ENCODE assay signal across 8 mouse cellular contexts in genomic region chr13:42049774-42050125, GRCm38 (mm10). TPM values are rescaled to one million over a fixed set of nuclear protein-coding genes. Genes with fewer than 3 reads are reported as not detected.
DNase-seq lines count a peak whose midpoint lies in the region; ATAC-seq and TF ChIP-seq lines count a peak whose summit lies in the region.

No protein-coding gene starts in this region.

- WGBS in kidney, embryonic 15.5 days, result 1% methylated on average over 8 of the region's 8 CpGs
- WGBS in bone marrow, adult 2 months, result under 1% methylated on average over 8 of the region's 8 CpGs
- 3% methylated on average over 8 of the region's 8 CpGs for WGBS in hindbrain, embryonic 12.5 days
- 2% methylated on average over 8 of the region's 8 CpGs for WGBS in midbrain, embryonic 12.5 days

- TF ChIP-seq POLR2A in bone marrow, adult 2 months (IDR thresholded peaks at IDR 0.05; ENCODE audit: borderline replicate concordance, control insufficient read depth, low read depth, low read length), result no peak

- peak overlapping the region; percentile 94 for H3K4me3 ChIP-seq in kidney, embryonic 15.5 days (replicated peaks)
- H3K4me3 ChIP-seq in bone marrow, adult 2 months (replicated peaks; ENCODE audit: control insufficient read depth, low read depth, low read length), result peak overlapping the region; percentile 82
- peak overlapping the region; percentile 58 for H3K4me3 ChIP-seq in hindbrain, embryonic 12.5 days
- peak overlapping the region; percentile 59 for H3K4me3 ChIP-seq in midbrain, embryonic 12.5 days

- H3K4me1 ChIP-seq in kidney, embryonic 15.5 days, result peaks cover 28% of the 10 kb centered on the region
- H3K4me1 ChIP-seq in bone marrow, adult 2 months (ENCODE audit: control insufficient read depth, insufficient read depth, low read length), result peaks cover 4% of the 10 kb centered on the region; the same call in 1 of the 2 replicates
- H3K4me1 ChIP-seq in hindbrain, embryonic 12.5 days, result peaks cover 9% of the 10 kb centered on the region
- H3K4me1 ChIP-seq in midbrain, embryonic 12.5 days, result peaks cover 22% of the 10 kb centered on the region

- peak overlapping the region; percentile 82 for H3K9ac ChIP-seq in kidney, embryonic 15.5 days
- peak overlapping the region; percentile 78 for H3K9ac ChIP-seq in hindbrain, embryonic 12.5 days
- peak overlapping the region; percentile 69 for H3K9ac ChIP-seq in midbrain, embryonic 12.5 days (replicated peaks)

- H3K36me3 ChIP-seq in kidney, embryonic 15.5 days, result no peaks in the 10 kb centered on the region
- H3K36me3 ChIP-seq in hindbrain, embryonic 12.5 days, result no peaks in the 10 kb centered on the region
- H3K36me3 ChIP-seq in midbrain, embryonic 12.5 days, result no peaks in the 10 kb centered on the region

- no peaks in the 10 kb centered on the region for H3K9me3 ChIP-seq in kidney, embryonic 15.5 days (replicated peaks)
- H3K9me3 ChIP-seq in hindbrain, embryonic 12.5 days (replicated peaks), result no peaks in the 10 kb centered on the region
- no peaks in the 10 kb centered on the region for H3K9me3 ChIP-seq in midbrain, embryonic 12.5 days

- no peak for DNase-seq in kidney, adult 9 months
- DNase-seq in cerebellum, postnatal 4 days (ENCODE audit: low spot score in 2 of 2), result no peak
- no peak for DNase-seq in kidney, postnatal 4 days
- DNase-seq in adrenal gland, adult 2 months, result no peak

- ATAC-seq in kidney, embryonic 15.5 days (replicated peaks; ENCODE audit: low FRiP score), result no peak
- no peak for ATAC-seq in hindbrain, embryonic 12.5 days (ENCODE audit: low FRiP score)
- ATAC-seq in midbrain, embryonic 12.5 days (ENCODE audit: low FRiP score, low read depth), result no peak

- H3K27ac ChIP-seq in kidney, embryonic 15.5 days, result peak overlapping the region; percentile 96
- peak overlapping the region; percentile 90 for H3K27ac ChIP-seq in bone marrow, adult 2 months (ENCODE audit: control insufficient read depth, insufficient read depth, low read depth, low read length, poor library complexity)
- H3K27ac ChIP-seq in hindbrain, embryonic 12.5 days, result peak overlapping the region; percentile 66
- peak overlapping the region; percentile 72 for H3K27ac ChIP-seq in midbrain, embryonic 12.5 days (replicated peaks)

- H3K4me2 ChIP-seq in kidney, embryonic 15.5 days, result peak overlapping the region; percentile 69
- H3K4me2 ChIP-seq in hindbrain, embryonic 12.5 days (replicated peaks), result peak overlapping the region; percentile 83
- peak overlapping the region; percentile 74 for H3K4me2 ChIP-seq in midbrain, embryonic 12.5 days (replicated peaks)

- no peak for TF ChIP-seq CTCF in bone marrow, adult 2 months (IDR thresholded peaks at IDR 0.05; ENCODE audit: control insufficient read depth, insufficient read depth, low read length)

- H3K27me3 ChIP-seq in kidney, embryonic 15.5 days, result no peaks in the 10 kb centered on the region
- H3K27me3 ChIP-seq in hindbrain, embryonic 12.5 days, result 0 out of 2 replicates have a peak, but pooled peaks cover 5% of the 10 kb centered on the region
- H3K27me3 ChIP-seq in midbrain, embryonic 12.5 days, result no peaks in the 10 kb centered on the region

RNA-seq across cellular contexts. Expression of gene Hivep1, which starts 2.1 kb away (rescaled TPM):
- polyA plus RNA-seq in kidney, embryonic 15.5 days (2015; fragmentation: Nextera tagmentation; extraction: Ambion mirVana), result 14.1 and 15.0 TPM in 2 replicates
- polyA plus RNA-seq in bone marrow, adult 2 months (2011; ENCODE audit: insufficient read depth, insufficient read length, low replicate concordance, missing spikeins), result 5.2 and 7.9 TPM in 2 replicates
- polyA plus RNA-seq in hindbrain, embryonic 12.5 days (2016; fragmentation: Nextera tagmentation; extraction: Ambion mirVana), result 19.0 TPM in 2 replicates
- polyA plus RNA-seq in midbrain, embryonic 12.5 days (2016; fragmentation: Nextera tagmentation; extraction: Ambion mirVana), result 17.1 and 18.5 TPM in 2 replicates
- total RNA-seq in adrenal gland, adult 2 months (2021), result 10 to 100 TPM; 25.7 to 34.4 TPM
- 17.8 and 21.8 TPM in 2 replicates for polyA plus RNA-seq in adrenal gland, adult 2 months (2012; rRNA removed)
